Mouse (Mus musculus): Measurements from ENCODE around the gene E2f8. TPM values are rescaled to one million over a fixed set of nuclear protein-coding genes. Genes with fewer than 3 reads are reported as not detected.
A peak's percentile ranks its signal among the peaks of the same experiment; 100 is the strongest.

Gene E2f8
- polyA plus RNA-seq, 1 experiment from 2014 or later = 16.5 TPM

- Histone ChIP-seq H3K4me1 (ENCODE audit: insufficient read depth, low read length) (peaks cover 19% of the 10 kb centered on the region), H3K9ac (replicated peaks; ENCODE audit: low read length) (no peak overlapping the region), H3K4me2 (replicated peaks; ENCODE audit: low read depth, low read length) (no peak overlapping the region), H3K27ac (ENCODE audit: low read length) (no peak overlapping the region), H3K9me3 (ENCODE audit: low read length) (no peaks in the 10 kb centered on the region), H3K36me3 (ENCODE audit: insufficient read depth, low read length) (no peaks in the 10 kb centered on the region), H3K4me3 (ENCODE audit: low read length) (no peak overlapping the region), H3K27me3 (ENCODE audit: insufficient read depth, low read length) (0 out of 2 replicates have a peak, but pooled peaks cover 5% of the 10 kb centered on the region)
- no peak for ATAC-seq (ENCODE audit: low FRiP score, low TSS enrichment)
- 77% methylated on average over 6 of the region's 6 CpGs for WGBS
Observed at GRCm38 (mm10) chr7:48894763-48895162, 13.4 kb upstream of the E2f8 start.

- Histone ChIP-seq H3K27ac (ENCODE audit: low read length) (no peak overlapping the region), H3K9me3 (ENCODE audit: low read length) (no peaks in the 10 kb centered on the region), H3K9ac (replicated peaks; ENCODE audit: low read length) (no peak overlapping the region), H3K4me1 (ENCODE audit: insufficient read depth, low read length) (peaks cover 19% of the 10 kb centered on the region), H3K4me3 (ENCODE audit: low read length) (no peak overlapping the region), H3K27me3 (ENCODE audit: insufficient read depth, low read length) (0 out of 2 replicates have a peak, but pooled peaks cover 5% of the 10 kb centered on the region), H3K36me3 (ENCODE audit: insufficient read depth, low read length) (no peaks in the 10 kb centered on the region), H3K4me2 (replicated peaks; ENCODE audit: low read depth, low read length) (no peak overlapping the region)
- no peak for ATAC-seq (ENCODE audit: low FRiP score, low TSS enrichment)
- WGBS = 1% methylated on average over 6 of the region's 6 CpGs
Observed at GRCm38 (mm10) chr7:48894152-48894551, 12.8 kb upstream of the E2f8 start.

GRCm38 (mm10) chr7:48893093-48893492 is 11.7 kb upstream of the E2f8 start:
- WGBS = 84% methylated on average over 7 of the region's 7 CpGs
- ATAC-seq (ENCODE audit: low FRiP score, low TSS enrichment) = no peak

GRCm38 (mm10) chr7:48891029-48891428 is 9.6 kb upstream of the E2f8 start:
- 60% methylated on average over 5 of the region's 5 CpGs for WGBS
- Histone ChIP-seq H3K4me1 (ENCODE audit: insufficient read depth, low read length) (peaks cover 16% of the 10 kb centered on the region), H3K27me3 (ENCODE audit: insufficient read depth, low read length) (0 out of 2 replicates have a peak, but pooled peaks cover 5% of the 10 kb centered on the region), H3K4me2 (replicated peaks; ENCODE audit: low read depth, low read length) (no peak overlapping the region), H3K27ac (ENCODE audit: low read length) (no peak overlapping the region), H3K9ac (replicated peaks; ENCODE audit: low read length) (no peak overlapping the region), H3K36me3 (ENCODE audit: insufficient read depth, low read length) (no peaks in the 10 kb centered on the region), H3K4me3 (ENCODE audit: low read length) (no peak overlapping the region), H3K9me3 (ENCODE audit: low read length) (no peaks in the 10 kb centered on the region)
- no peak for ATAC-seq (ENCODE audit: low FRiP score, low TSS enrichment)

More at GRCm38 (mm10) chr7:48893093-48893492, 11.7 kb upstream of the E2f8 start:
- Histone ChIP-seq H3K4me2 (replicated peaks; ENCODE audit: low read depth, low read length) (no peak overlapping the region), H3K9me3 (ENCODE audit: low read length) (no peaks in the 10 kb centered on the region), H3K27me3 (ENCODE audit: insufficient read depth, low read length) (0 out of 2 replicates have a peak, but pooled peaks cover 5% of the 10 kb centered on the region), H3K9ac (replicated peaks; ENCODE audit: low read length) (no peak overlapping the region), H3K27ac (ENCODE audit: low read length) (no peak overlapping the region), H3K36me3 (ENCODE audit: insufficient read depth, low read length) (no peaks in the 10 kb centered on the region), H3K4me3 (ENCODE audit: low read length) (no peak overlapping the region), H3K4me1 (ENCODE audit: insufficient read depth, low read length) (peaks cover 21% of the 10 kb centered on the region)

- no peaks in the 10 kb centered on the region for H3K36me3 ChIP-seq (ENCODE audit: insufficient read depth, low read length)
- no peak overlapping the region for H3K4me2 ChIP-seq (replicated peaks; ENCODE audit: low read depth, low read length)
- no peaks in the 10 kb centered on the region for H3K9me3 ChIP-seq (ENCODE audit: low read length)
- no peak overlapping the region for H3K4me3 ChIP-seq (ENCODE audit: low read length)
- H3K27me3 ChIP-seq (ENCODE audit: insufficient read depth, low read length) = no peaks in the 10 kb centered on the region
- H3K27ac ChIP-seq (ENCODE audit: low read length) = no peak overlapping the region
- H3K9ac ChIP-seq (replicated peaks; ENCODE audit: low read length) = peak overlapping the region; percentile 6; the same call in 1 of the 2 replicates
- WGBS = 37% methylated on average over 2 of the region's 2 CpGs
- peaks cover 16% of the 10 kb centered on the region for H3K4me1 ChIP-seq (ENCODE audit: insufficient read depth, low read length)
- ATAC-seq (ENCODE audit: low FRiP score, low TSS enrichment) = peak; percentile 25; the same call in 1 of the 2 replicates
Observed at GRCm38 (mm10) chr7:48888751-48889150, 7.4 kb upstream of the E2f8 start.

- Histone ChIP-seq H3K36me3 (ENCODE audit: insufficient read depth, low read length) (no peaks in the 10 kb centered on the region), H3K27ac (ENCODE audit: low read length) (0 out of 2 replicates have a peak overlapping the region, but pooled peaks have one; percentile 24), H3K4me2 (replicated peaks; ENCODE audit: low read depth, low read length) (no peak overlapping the region), H3K27me3 (ENCODE audit: insufficient read depth, low read length) (no peaks in the 10 kb centered on the region), H3K9ac (replicated peaks; ENCODE audit: low read length) (no peak overlapping the region), H3K4me3 (ENCODE audit: low read length) (no peak overlapping the region), H3K4me1 (ENCODE audit: insufficient read depth, low read length) (peaks cover 16% of the 10 kb centered on the region), H3K9me3 (ENCODE audit: low read length) (no peaks in the 10 kb centered on the region)
- WGBS = 21% methylated on average over 8 of the region's 8 CpGs
- peak; percentile 52 for ATAC-seq (ENCODE audit: low FRiP score, low TSS enrichment)
Observed at GRCm38 (mm10) chr7:48887973-48888372, 6.6 kb upstream of the E2f8 start.

- Histone ChIP-seq H3K4me1 (ENCODE audit: insufficient read depth, low read length) (peaks cover 29% of the 10 kb centered on the region), H3K4me2 (replicated peaks; ENCODE audit: low read depth, low read length) (no peak overlapping the region), H3K27me3 (ENCODE audit: insufficient read depth, low read length) (no peaks in the 10 kb centered on the region), H3K27ac (ENCODE audit: low read length) (no peak overlapping the region), H3K9me3 (ENCODE audit: low read length) (no peaks in the 10 kb centered on the region), H3K36me3 (ENCODE audit: insufficient read depth, low read length) (no peaks in the 10 kb centered on the region), H3K4me3 (ENCODE audit: low read length) (no peak overlapping the region), H3K9ac (replicated peaks; ENCODE audit: low read length) (no peak overlapping the region)
- 65% methylated on average over 5 of the region's 5 CpGs for WGBS
- ATAC-seq (ENCODE audit: low FRiP score, low TSS enrichment) = no peak
Observed at GRCm38 (mm10) chr7:48884266-48884611, 2.8 kb upstream of the E2f8 start.

- Histone ChIP-seq H3K4me3 (ENCODE audit: low read length) (no peak overlapping the region), H3K4me2 (replicated peaks; ENCODE audit: low read depth, low read length) (no peak overlapping the region), H3K4me1 (ENCODE audit: insufficient read depth, low read length) (peaks cover 31% of the 10 kb centered on the region), H3K9me3 (ENCODE audit: low read length) (no peaks in the 10 kb centered on the region), H3K9ac (replicated peaks; ENCODE audit: low read length) (no peak overlapping the region), H3K36me3 (ENCODE audit: insufficient read depth, low read length) (no peaks in the 10 kb centered on the region), H3K27ac (ENCODE audit: low read length) (no peak overlapping the region), H3K27me3 (ENCODE audit: insufficient read depth, low read length) (no peaks in the 10 kb centered on the region)
- 84% methylated on average over 4 of the region's 4 CpGs for WGBS
- no peak for ATAC-seq (ENCODE audit: low FRiP score, low TSS enrichment)
Observed at GRCm38 (mm10) chr7:48883525-48884265, 2.3 kb upstream of the E2f8 start.

GRCm38 (mm10) chr7:48881971-48882609 is 694 bp upstream of the E2f8 start:
- no peak for ATAC-seq (ENCODE audit: low FRiP score, low TSS enrichment)
- Histone ChIP-seq H3K4me2 (replicated peaks; ENCODE audit: low read depth, low read length) (peak overlapping the region; percentile 95), H3K27me3 (ENCODE audit: insufficient read depth, low read length) (no peaks in the 10 kb centered on the region), H3K9me3 (ENCODE audit: low read length) (no peaks in the 10 kb centered on the region), H3K4me3 (ENCODE audit: low read length) (peak overlapping the region; percentile 84), H3K27ac (ENCODE audit: low read length) (no peak overlapping the region), H3K4me1 (ENCODE audit: insufficient read depth, low read length) (peaks cover 32% of the 10 kb centered on the region), H3K36me3 (ENCODE audit: insufficient read depth, low read length) (0 out of 2 replicates have a peak, but pooled peaks cover 7% of the 10 kb centered on the region), H3K9ac (replicated peaks; ENCODE audit: low read length) (peak overlapping the region; percentile 68)
- 1% methylated on average over 28 of the region's 28 CpGs for WGBS
